Mouse (Mus musculus) lung, postnatal 0 days (tissue): Measurements from ENCODE around the gene Zfp108. TPM values are rescaled to one million over a fixed set of nuclear protein-coding genes. Genes with fewer than 3 reads are reported as not detected.
A peak's percentile ranks its signal among the peaks of the same experiment; 100 is the strongest.

Experiments used
- ATAC-seq: fragments of 200-750 bp; cut with Nextera tagmentation; 2 replicates; pipeline ENCODE4 v1.8.0; 2017; ENCODE audit warnings: moderate library complexity
- DNase-seq: peaks from one replicate; pipeline ENCODE4 v3.0.0-alpha.2; 2016; ENCODE audit warnings: low spot score
- H3K27ac ChIP-seq: fragments of 300-500 bp; sonication (generic); 2 replicates; pipeline ENCODE4 v1.5.1; 2014; ENCODE audit warnings: antibody characterized with exemption, mild to moderate bottlenecking, low read length, mixed read lengths
- H3K27me3 ChIP-seq: fragments of 300-500 bp; sonication (generic); replicated peaks from 2 replicates; pipeline ENCODE4 v1.6.1; 2014; ENCODE audit warnings: low read length, mixed read lengths; ENCODE audit not compliant: insufficient read depth
- H3K36me3 ChIP-seq: fragments of 300-500 bp; sonication (generic); 2 replicates; pipeline ENCODE4 v1.6.1; 2014; ENCODE audit warnings: low read length, mixed read lengths; ENCODE audit not compliant: insufficient read depth
- H3K4me1 ChIP-seq: fragments of 300-500 bp; sonication (generic); 2 replicates; pipeline ENCODE4 v1.6.1; 2014; ENCODE audit warnings: antibody characterized with exemption, low read depth, low read length, mixed read lengths; ENCODE audit not compliant: insufficient read depth
- H3K4me2 ChIP-seq: fragments of 300-500 bp; sonication (generic); replicated peaks from 2 replicates; pipeline ENCODE4 v1.6.1; 2014; ENCODE audit warnings: low read depth, mild to moderate bottlenecking, low read length, moderate library complexity, mixed read lengths
- H3K4me3 ChIP-seq: fragments of 300-500 bp; sonication (generic); 2 replicates; pipeline ENCODE4 v1.5.1; 2014; ENCODE audit warnings: low read depth, low read length
- H3K9ac ChIP-seq: fragments of 300-500 bp; sonication (generic); replicated peaks from 2 replicates; pipeline ENCODE4 v1.6.1; 2014; ENCODE audit warnings: low read depth, mild to moderate bottlenecking
- H3K9me3 ChIP-seq: fragments of 300-500 bp; sonication (generic); 2 replicates; pipeline ENCODE4 v1.6.1; 2016; ENCODE audit warnings: low read length, mixed read lengths
- CTCF ChIP-seq: IDR thresholded peaks from 2 replicates; pipeline ENCODE4 v1.5.1; 2016; ENCODE audit warnings: antibody characterized with exemption, mild to moderate bottlenecking
- EP300 ChIP-seq: IDR thresholded peaks from 2 replicates; pipeline ENCODE4 v1.6.1; 2016; ENCODE audit warnings: antibody characterized with exemption, mild to moderate bottlenecking, control low read depth
- WGBS: fragments of 180-500 bp; shearing (Covaris S2); extraction: QIAGEN DNeasy Blood & Tissue Kit; methylation state at CpG from one replicate; pipeline ENCODE4 v1.1.7; 2014; 5-methylcytosine and 5-hydroxymethylcytosine counted together
- polyA plus RNA-seq: library from polyadenylated mRNA; unstranded; fragments of >200 nt; fragmentation: Nextera tagmentation; extraction: Ambion mirVana; gene quantifications from 2 replicates; pipeline ENCODE4 v1.2.1, GENCODE M21; 2015

Zfp108 gene
- polyA plus RNA-seq, 1 experiment from 2014 or later = 2.4 TPM

DNA sequence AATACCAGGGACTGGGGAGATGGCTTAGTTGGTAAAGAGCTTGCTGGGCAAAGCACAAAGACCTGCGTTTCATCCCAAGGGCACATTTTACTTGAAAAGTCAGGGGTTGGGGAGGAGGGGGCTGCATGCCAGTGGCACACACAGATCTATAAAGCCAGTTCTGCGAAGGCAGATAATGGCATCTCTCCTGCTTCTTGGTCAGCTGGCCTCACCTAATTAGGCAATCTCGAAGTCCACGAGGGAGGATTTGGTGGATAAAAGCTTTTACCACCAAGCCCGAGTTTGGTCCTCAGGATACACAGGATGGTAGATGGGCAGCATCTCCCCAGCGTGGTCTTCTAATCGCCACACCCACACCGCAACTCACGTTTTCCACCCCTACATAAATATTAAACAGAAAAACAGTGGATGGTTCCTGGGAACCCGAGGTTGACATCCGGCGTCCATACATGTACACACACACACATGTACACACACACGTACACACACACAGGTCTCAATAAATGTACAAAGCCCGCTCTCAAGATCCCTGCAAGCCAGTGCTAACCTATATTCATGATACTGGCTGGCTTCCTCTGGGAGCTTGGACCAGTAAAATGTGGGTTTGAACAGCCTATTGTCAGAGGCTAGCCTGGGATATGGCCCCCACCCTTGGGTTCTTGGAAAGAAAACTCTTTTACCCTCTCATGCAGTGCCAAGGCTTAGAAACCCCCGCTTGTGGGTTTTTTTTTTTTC is 42.9 kb downstream of the Zfp108 start:
- 93% methylated on average over 15 of the region's 15 CpGs for WGBS
- H3K4me3 ChIP-seq = no peak overlapping the region

DNA sequence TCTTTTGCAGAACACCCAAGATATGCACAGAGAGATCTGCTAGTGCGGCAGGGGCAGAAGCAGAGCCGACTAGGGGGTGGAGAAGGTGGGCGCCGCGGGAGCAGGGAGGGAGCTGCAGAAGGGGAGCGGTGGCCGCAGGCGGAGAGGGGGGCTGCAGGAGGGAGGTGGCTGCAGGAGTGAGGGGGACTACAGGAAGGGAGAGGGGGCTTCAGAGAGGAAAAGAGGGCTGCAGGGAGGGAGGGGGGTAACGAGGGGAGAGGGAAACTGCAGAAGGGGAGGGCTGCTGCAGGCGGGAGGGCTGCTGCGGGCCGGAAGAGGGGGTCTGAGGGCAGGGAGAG is 44.0 kb downstream of the Zfp108 start:
- TF ChIP-seq CTCF = no peak
- TF ChIP-seq EP300 = no peak
- Histone ChIP-seq H3K4me1 (peaks cover 4% of the 10 kb centered on the region; the same call in 1 of the 2 replicates), H3K4me3 (peak overlapping the region; percentile 65), H3K9me3 (no peaks in the 10 kb centered on the region), H3K36me3 (peaks cover 14% of the 10 kb centered on the region), H3K27me3 (no peaks in the 10 kb centered on the region), H3K9ac (peak overlapping the region; percentile 56), H3K4me2 (peak overlapping the region; percentile 86), H3K27ac (no peak overlapping the region)
- under 1% methylated on average over 12 of the region's 12 CpGs for WGBS
- DNase-seq = no peak
- no peak for ATAC-seq

More for the DNA sequence above, 42.9 kb downstream of the Zfp108 start:
- Histone ChIP-seq H3K9me3 (no peaks in the 10 kb centered on the region), H3K36me3 (peaks cover 15% of the 10 kb centered on the region), H3K9ac (no peak overlapping the region), H3K27ac (no peak overlapping the region), H3K27me3 (no peaks in the 10 kb centered on the region), H3K4me2 (no peak overlapping the region), H3K4me1 (peaks cover 4% of the 10 kb centered on the region; the same call in 1 of the 2 replicates)
- TF ChIP-seq CTCF (no peak), EP300 (no peak)
- ATAC-seq (no peak), DNase-seq (no peak)

DNA sequence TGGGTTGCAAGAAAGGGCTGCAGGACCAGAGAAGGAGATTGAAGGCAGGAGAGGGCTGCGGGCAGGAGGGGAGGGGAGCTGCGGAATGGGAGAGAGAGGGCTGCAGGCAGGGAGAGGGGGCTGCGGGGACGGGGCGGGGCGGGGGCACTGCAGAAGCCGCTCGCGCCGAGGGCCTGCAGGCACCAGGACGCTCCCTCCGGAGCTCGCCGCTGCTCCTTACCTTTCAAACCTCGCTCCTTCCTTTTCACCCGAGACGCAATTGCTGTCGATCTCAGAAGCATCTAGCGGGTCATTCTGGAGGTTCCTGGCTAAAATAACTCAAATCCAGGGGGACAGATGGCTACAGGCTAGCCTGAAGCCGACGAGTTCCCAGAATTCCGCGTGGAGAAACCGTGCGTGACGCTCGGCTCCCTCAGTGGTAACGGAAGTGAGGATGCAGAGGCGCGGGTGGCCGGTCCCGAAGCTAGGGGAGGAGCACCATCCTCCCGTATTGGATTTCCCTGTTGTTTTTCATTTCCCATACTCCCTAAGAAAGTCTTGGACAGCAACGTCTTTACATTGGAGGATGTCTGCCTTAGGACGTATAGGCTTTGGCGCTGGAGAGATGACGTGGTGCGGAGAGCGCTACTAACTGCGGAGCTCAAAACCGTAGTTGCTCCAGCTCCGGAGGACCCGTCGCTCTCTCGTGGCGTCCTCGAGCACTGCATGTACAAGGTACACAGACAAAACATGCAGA is 44.5 kb downstream of the Zfp108 start:
- peak; percentile 90 for ATAC-seq
- Histone ChIP-seq H3K36me3 (peaks cover 14% of the 10 kb centered on the region), H3K27me3 (no peaks in the 10 kb centered on the region), H3K4me1 (peaks cover 4% of the 10 kb centered on the region; the same call in 1 of the 2 replicates), H3K4me2 (peak overlapping the region; percentile 86), H3K9me3 (no peaks in the 10 kb centered on the region), H3K9ac (peak overlapping the region; percentile 56), H3K4me3 (peak overlapping the region; percentile 65), H3K27ac (peak overlapping the region; percentile 54; the same call in 1 of the 2 replicates)
- peak; percentile 93 for DNase-seq
- TF ChIP-seq CTCF (peak; percentile 63), EP300 (no peak)
- under 1% methylated on average over 45 of the region's 47 CpGs for WGBS

- no peaks in the 10 kb centered on the region for H3K9me3 ChIP-seq
Measured at GRCm38 (mm10) chr7:24299823-24300481, 45.4 kb downstream of the Zfp108 start.

DNA sequence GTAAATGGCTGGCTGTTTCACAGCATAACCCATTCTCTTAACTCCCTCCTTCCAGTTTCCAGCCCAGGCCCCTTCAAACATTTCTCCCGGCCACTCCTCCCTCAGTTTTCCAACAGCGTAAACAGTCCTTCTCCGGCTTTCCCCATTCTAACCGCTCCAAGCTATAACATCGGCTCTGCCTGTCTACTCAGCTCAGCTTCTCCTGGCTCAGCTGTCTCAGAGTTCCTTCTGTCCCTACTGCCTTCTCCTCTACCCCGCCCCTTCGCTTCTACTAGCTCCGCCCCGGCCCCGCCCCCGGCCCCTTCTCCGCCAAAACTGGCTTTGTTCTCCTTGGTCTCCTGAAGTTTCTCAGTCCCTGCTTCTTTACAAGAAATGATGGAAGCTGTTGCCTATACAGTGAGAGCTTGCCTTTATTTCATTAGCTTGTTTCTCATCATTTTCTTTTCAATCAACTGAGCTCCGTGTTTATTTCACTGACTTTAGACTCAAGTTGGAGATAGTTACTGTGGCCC is 46.2 kb downstream of the Zfp108 start, which contains the start of gene Zfp61:
Gene Zfp61, minus strand, starts transcription at position 462 of the 512 bp plus-strand sequence.
- Histone ChIP-seq H3K4me2 (peak within 1 kb of the TSS; percentile 86), H3K36me3 (0 out of 2 replicates have a peak, but pooled peaks cover 2% of the 10 kb centered on the region), H3K27me3 (no peaks in the 10 kb centered on the region), H3K9me3 (no peaks in the 10 kb centered on the region), H3K4me3 (peak within 1 kb of the TSS; percentile 65), H3K4me1 (peaks cover 4% of the 10 kb centered on the region; the same call in 1 of the 2 replicates), H3K9ac (no peak within 1 kb of the TSS), H3K27ac (0 out of 2 replicates have a peak within 1 kb of the TSS, but pooled peaks have one; percentile 39)
- DNase-seq (peak; percentile 88), ATAC-seq (peak; percentile 71)
- TF ChIP-seq EP300 (no peak), CTCF (no peak)
- WGBS = under 1% methylated on average over 13 of the region's 13 CpGs

More at GRCm38 (mm10) chr7:24299823-24300481, 45.4 kb downstream of the Zfp108 start:
- DNase-seq (no peak), ATAC-seq (no peak)
- peaks cover 10% of the 10 kb centered on the region for H3K36me3 ChIP-seq
- no peak overlapping the region for H3K27ac ChIP-seq
- TF ChIP-seq EP300 (no peak), CTCF (no peak)
- no peaks in the 10 kb centered on the region for H3K27me3 ChIP-seq
- H3K9ac ChIP-seq = no peak overlapping the region
- H3K4me2 ChIP-seq = peak overlapping the region; percentile 86
- H3K4me1 ChIP-seq = peaks cover 4% of the 10 kb centered on the region; the same call in 1 of the 2 replicates
- peak overlapping the region; percentile 65 for H3K4me3 ChIP-seq
- WGBS = 2% methylated on average over 18 of the region's 18 CpGs

Other genes starting within 250 kb of the Zfp108 start
- not detected in 2 replicates for gene Vmn1r183, start 201.5 kb upstream of the Zfp108 start, polyA plus RNA-seq
- gene Zfp180, start 172.9 kb upstream of the Zfp108 start, polyA plus RNA-seq = 10.4 and 10.5 TPM in 2 replicates
- 3.3 and 4.3 TPM in 2 replicates for gene Zfp112, start 142.5 kb upstream of the Zfp108 start, polyA plus RNA-seq
- gene Zfp235, start 120.6 kb upstream of the Zfp108 start, polyA plus RNA-seq = 10.2 and 11.5 TPM in 2 replicates
- 0.90 and 1.1 TPM in 2 replicates for gene Zfp114, start 79.7 kb upstream of the Zfp108 start, polyA plus RNA-seq
- 3.7 and 4.4 TPM in 2 replicates for gene Zfp111, start 43.4 kb upstream of the Zfp108 start, polyA plus RNA-seq
- gene Zfp109, start 17.2 kb upstream of the Zfp108 start, polyA plus RNA-seq = 1.2 and 1.7 TPM in 2 replicates
- 4.4 and 5.3 TPM in 2 replicates for gene Zfp93, start 15.6 kb downstream of the Zfp108 start, polyA plus RNA-seq
- 15.7 and 16.7 TPM in 2 replicates for gene Zfp61, start 46.4 kb downstream of the Zfp108 start, polyA plus RNA-seq
- 5.2 and 5.7 TPM in 2 replicates for gene Zfp94, start 61.9 kb downstream of the Zfp108 start, polyA plus RNA-seq
- gene Tescl, start 79.1 kb downstream of the Zfp108 start, polyA plus RNA-seq = 0.27 TPM in 2 replicates
- gene Lypd5, start 94.4 kb downstream of the Zfp108 start, polyA plus RNA-seq = not detected in 2 replicates
- 2.0 and 2.6 TPM in 2 replicates for gene Kcnn4, start 115.5 kb downstream of the Zfp108 start, polyA plus RNA-seq
- gene Smg9, start 144.8 kb downstream of the Zfp108 start, polyA plus RNA-seq = 15.2 and 16.4 TPM in 2 replicates
- 0.24 and 0.29 TPM in 2 replicates for gene Irgc1, start 197.5 kb downstream of the Zfp108 start, polyA plus RNA-seq
- gene Plaur, start 207.7 kb downstream of the Zfp108 start, polyA plus RNA-seq = 65.8 and 72.0 TPM in 2 replicates
- gene Cadm4, start 227.2 kb downstream of the Zfp108 start, polyA plus RNA-seq = 1.7 and 1.9 TPM in 2 replicates